Mouse (Mus musculus) CH12.LX (cell line): Measurements from ENCODE around the gene Gm16223.

Experiments
- CTCF ChIP-seq, 2 experiments: IDR thresholded peaks in 1 of 2; conservative IDR thresholded peaks in 1 of 2; 2 replicates each; pipeline ENCODE4 v1.5.1; 2011 to 2012; ENCODE audit warnings: low read depth in 2 of 2, low read length in 2 of 2, improper control_type of control experiment in 1 of 2, inconsistent platforms in 1 of 2, mild to moderate bottlenecking in 1 of 2, moderate library complexity in 1 of 2
- EP300 ChIP-seq: IDR thresholded peaks from 2 replicates; pipeline ENCODE4 v1.6.1; 2011; ENCODE audit warnings: low read length, improper control_type of control experiment
- MAZ ChIP-seq: IDR thresholded peaks from 2 replicates; pipeline ENCODE4 v1.6.1; 2012; ENCODE audit warnings: low read depth, mild to moderate bottlenecking, inconsistent platforms, low read length, improper control_type of control experiment, moderate library complexity
- MEF2A ChIP-seq: IDR thresholded peaks from 2 replicates; pipeline ENCODE4 v1.6.1; 2014; ENCODE audit warnings: low read depth, mild to moderate bottlenecking, inconsistent platforms, low read length, improper control_type of control experiment, borderline replicate concordance
- NELFE ChIP-seq: IDR thresholded peaks from 2 replicates; pipeline ENCODE4 v1.6.1; 2011; ENCODE audit warnings: low read depth, low read length, improper control_type of control experiment
- POLR2AphosphoS2 ChIP-seq: IDR thresholded peaks from 2 replicates; pipeline ENCODE4 v1.6.1; 2011; ENCODE audit warnings: low read depth, low read length, improper control_type of control experiment
- RAD21 ChIP-seq: IDR thresholded peaks from 2 replicates; pipeline ENCODE4 v1.6.1; 2011; ENCODE audit warnings: low read depth, mild to moderate bottlenecking, low read length, improper control_type of control experiment, moderate library complexity
- SIN3A ChIP-seq: IDR thresholded peaks from 2 replicates; pipeline ENCODE4 v1.6.1; 2012; ENCODE audit warnings: low read length, improper control_type of control experiment, inconsistent platforms
- UBTF ChIP-seq: IDR thresholded peaks from 2 replicates; pipeline ENCODE4 v1.6.1; 2012; ENCODE audit warnings: low read depth, mild to moderate bottlenecking, inconsistent platforms, low read length, improper control_type of control experiment, moderate library complexity
- USF2 ChIP-seq: conservative IDR thresholded peaks from 2 replicates; pipeline ENCODE4 v1.6.1; 2011; ENCODE audit warnings: low read depth, low read length, improper control_type of control experiment
- ZKSCAN1 ChIP-seq: IDR thresholded peaks from 2 replicates; pipeline ENCODE4 v1.6.1; 2012; ENCODE audit warnings: low read depth, inconsistent platforms, low read length, improper control_type of control experiment, borderline replicate concordance

- TF ChIP-seq MEF2A (no peak), RAD21 (no peak), POLR2AphosphoS2 (no peak), CTCF (conservative IDR thresholded peaks at IDR 0.05 in 1 of 2, IDR thresholded peaks at IDR 0.05 in 1 of 2; ENCODE audit: low read depth in 2 of 2, low read length in 2 of 2) (no peak), SIN3A (no peak), MAZ (no peak), NELFE (no peak), EP300 (no peak), USF2 (no peak), ZKSCAN1 (no peak), UBTF (no peak)
Observed at GRCm38 (mm10) chr5:42022029-42022428, 45.7 kb upstream of the Gm16223 start.
